Mouse (Mus musculus) gastrocnemius, postnatal 14 days (tissue): ENCODE measurements around the gene Pole3. TPM values are rescaled to one million over a fixed set of nuclear protein-coding genes. Genes with fewer than 3 reads are reported as not detected.
"Not testable (repeated sequence)": the region's sequence is repeated elsewhere in the genome, so short reads cannot be mapped to it uniquely, and the experiment has no call there.

Experiments
- DNase-seq: peaks from one replicate; pipeline ENCODE4 v3.0.0; 2021; ENCODE audit warnings: mixed read lengths
- intact Hi-C: fragments of 180-260 bp; cut with DNase I; formaldehyde crosslinking; loops from one replicate; pipeline ENCODE4 v1.15.1; 2025; ENCODE audit warnings: low total_unique reads
- total RNA-seq, 2 experiments: library from RNA; stranded (reverse); gene quantifications; 2 replicates each; pipeline ENCODE4 v1.2.3; 2021

Gene Pole3
- total RNA-seq, 2 experiments from 2014 or later, result 15.8 to 16.9 TPM

- intact Hi-C loops, result no loop called here
- DNase-seq, result no peak
These were observed 24.1 kb downstream of the Pole3 start for GRCm38 (mm10) chr4:62500799-62501198.

- peak; percentile 39 for DNase-seq
- intact Hi-C loops, result no loop called here
These were observed 28.1 kb downstream of the Pole3 start for GRCm38 (mm10) chr4:62496815-62497214.

GRCm38 (mm10) chr4:62495946-62496345, 28.9 kb downstream of the Pole3 start:
- DNase-seq, result peak; percentile 54
- intact Hi-C loops, result no loop called here

- intact Hi-C loops, result no loop called here
- no peak for DNase-seq
These were observed 30.6 kb downstream of the Pole3 start for GRCm38 (mm10) chr4:62494230-62494629.

GRCm38 (mm10) chr4:62492682-62493081, 32.2 kb downstream of the Pole3 start:
- no peak for DNase-seq
- intact Hi-C loops, result no loop called here

- DNase-seq, result no peak
- intact Hi-C loops, result no loop called here
These were observed 37.0 kb downstream of the Pole3 start for GRCm38 (mm10) chr4:62487914-62488313.

- intact Hi-C loops, result no loop called here
These were observed 37.7 kb downstream of the Pole3 start for GRCm38 (mm10) chr4:62487172-62487571.

GRCm38 (mm10) chr4:62486162-62486696, 38.6 kb downstream of the Pole3 start:
- DNase-seq, result no peak
- intact Hi-C loops, result no loop called here

More at GRCm38 (mm10) chr4:62487172-62487571, 37.7 kb downstream of the Pole3 start:
- DNase-seq, result no peak

GRCm38 (mm10) chr4:62485450-62486161, 39.3 kb downstream of the Pole3 start:
- DNase-seq, result no peak
- intact Hi-C loops, result no loop called here

- no peak for DNase-seq
- intact Hi-C loops, result no loop called here
These were observed 39.9 kb downstream of the Pole3 start for GRCm38 (mm10) chr4:62484928-62485327.

- intact Hi-C loops, result no loop called here
- DNase-seq, result no peak
These were observed 43.9 kb downstream of the Pole3 start for GRCm38 (mm10) chr4:62480709-62481605.

GRCm38 (mm10) chr4:62479937-62480708, 44.7 kb downstream of the Pole3 start, which contains the start of gene Bspry:
Gene Bspry (plus strand): TSS chr4:62480053.
- intact Hi-C loops, result no loop called here

GRCm38 (mm10) chr4:62479593-62479936, 45.3 kb downstream of the Pole3 start:
- intact Hi-C loops, DNase-seq: not testable (repeated sequence)

More at GRCm38 (mm10) chr4:62479937-62480708, 44.7 kb downstream of the Pole3 start, which contains the start of gene Bspry:
- peak; percentile 24 for DNase-seq

GRCm38 (mm10) chr4:62477542-62478244, 47.2 kb downstream of the Pole3 start:
- DNase-seq, result no peak
- intact Hi-C loops, result no loop called here

GRCm38 (mm10) chr4:62475793-62476192, 49.1 kb downstream of the Pole3 start:
- intact Hi-C loops, result no loop called here
- DNase-seq, result no peak

- no peak for DNase-seq
- intact Hi-C loops, result no loop called here
These were observed 49.7 kb downstream of the Pole3 start for GRCm38 (mm10) chr4:62475131-62475530.
